Mouse (Mus musculus) macrophage (primary cell): ENCODE results near the gene Syn3. TPM values are rescaled to one million over a fixed set of nuclear protein-coding genes. Genes with fewer than 3 reads are reported as not detected.

ENCODE experiments used
- H3K27ac ChIP-seq: fragments of 350-480 bp; formaldehyde crosslinking; 2 replicates; pipeline ENCODE4 v1.9.0; 2021
- H3K36me3 ChIP-seq: fragments of 350-480 bp; formaldehyde crosslinking; 2 replicates; pipeline ENCODE4 v1.9.0; 2021; ENCODE audit errors: inconsistent target
- H3K4me3 ChIP-seq: fragments of 350-480 bp; formaldehyde crosslinking; 2 replicates; pipeline ENCODE4 v1.9.0; 2021; ENCODE audit errors: inconsistent target
- H3K79me2 ChIP-seq: fragments of 350-480 bp; formaldehyde crosslinking; 2 replicates; pipeline ENCODE4 v1.9.0; 2021; ENCODE audit errors: inconsistent target
- WGBS: methylation state at CpG from one replicate; pipeline ENCODE4 v1.1.7; 2026; ENCODE audit warnings: inconsistent platforms; ENCODE audit not compliant: missing documents; 5-methylcytosine and 5-hydroxymethylcytosine counted together
- polyA plus RNA-seq: library from polyadenylated mRNA; stranded (reverse); fragments of 250-400 nt; gene quantifications from 3 replicates; pipeline ENCODE4 v1.2.4, GENCODE M21; 2018; ENCODE audit warnings: inconsistent platforms

The Syn3 gene
- polyA plus RNA-seq, 1 experiment from 2014 or later = 0.07 TPM

- WGBS = 76% methylated on average over 5 of the region's 6 CpGs
- Histone ChIP-seq H3K27ac (no peak overlapping the region), H3K79me2 (no peaks in the 10 kb centered on the region), H3K36me3 (no peaks in the 10 kb centered on the region), H3K4me3 (no peak overlapping the region)
Measured at GRCm38 (mm10) chr10:86299795-86300194, 198.9 kb downstream of the Syn3 start.

- Histone ChIP-seq H3K79me2 (no peaks in the 10 kb centered on the region), H3K4me3 (no peak overlapping the region), H3K27ac (no peak overlapping the region), H3K36me3 (no peaks in the 10 kb centered on the region)
- WGBS = 95% methylated on average over 6 of the region's 6 CpGs
Measured at GRCm38 (mm10) chr10:86298326-86298725, 200.4 kb downstream of the Syn3 start.

- Histone ChIP-seq H3K79me2 (no peaks in the 10 kb centered on the region), H3K36me3 (no peaks in the 10 kb centered on the region), H3K27ac (no peak overlapping the region), H3K4me3 (no peak overlapping the region)
- 94% methylated on average over 2 of the region's 2 CpGs for WGBS
Measured at GRCm38 (mm10) chr10:86297307-86297706, 201.4 kb downstream of the Syn3 start.

- Histone ChIP-seq H3K4me3 (no peak overlapping the region), H3K27ac (no peak overlapping the region), H3K79me2 (no peaks in the 10 kb centered on the region), H3K36me3 (no peaks in the 10 kb centered on the region)
- WGBS = 3% methylated on average over 14 of the region's 14 CpGs
Measured at GRCm38 (mm10) chr10:86296111-86296510, 202.6 kb downstream of the Syn3 start.

GRCm38 (mm10) chr10:86295454-86296098 is 203.1 kb downstream of the Syn3 start:
- Histone ChIP-seq H3K79me2 (no peaks in the 10 kb centered on the region), H3K36me3 (no peaks in the 10 kb centered on the region), H3K27ac (no peak overlapping the region), H3K4me3 (no peak overlapping the region)
- WGBS = 18% methylated on average over 13 of the region's 13 CpGs

- no peak overlapping the region for H3K4me3 ChIP-seq
- 77% methylated on average over 10 of the region's 10 CpGs for WGBS
- H3K79me2 ChIP-seq = no peaks in the 10 kb centered on the region
- H3K36me3 ChIP-seq = no peaks in the 10 kb centered on the region
- no peak overlapping the region for H3K27ac ChIP-seq
Measured at GRCm38 (mm10) chr10:86294599-86295365, 203.9 kb downstream of the Syn3 start.

GRCm38 (mm10) chr10:86293880-86294279 is 204.8 kb downstream of the Syn3 start:
- H3K36me3 ChIP-seq = no peaks in the 10 kb centered on the region
- H3K79me2 ChIP-seq = no peaks in the 10 kb centered on the region
- H3K4me3 ChIP-seq = no peak overlapping the region
- 87% methylated on average over 1 of the region's 1 CpGs for WGBS
- no peak overlapping the region for H3K27ac ChIP-seq

GRCm38 (mm10) chr10:86290109-86290771 is 208.5 kb downstream of the Syn3 start:
- no peaks in the 10 kb centered on the region for H3K36me3 ChIP-seq
- 81% methylated on average over 8 of the region's 8 CpGs for WGBS
- no peaks in the 10 kb centered on the region for H3K79me2 ChIP-seq
- no peak overlapping the region for H3K4me3 ChIP-seq
- H3K27ac ChIP-seq = no peak overlapping the region

GRCm38 (mm10) chr10:86286508-86286907 is 212.2 kb downstream of the Syn3 start:
- no peak overlapping the region for H3K27ac ChIP-seq
- no peaks in the 10 kb centered on the region for H3K36me3 ChIP-seq
- no peak overlapping the region for H3K4me3 ChIP-seq
- H3K79me2 ChIP-seq = no peaks in the 10 kb centered on the region
- 91% methylated on average over 7 of the region's 7 CpGs for WGBS

GRCm38 (mm10) chr10:86281238-86281637 is 217.5 kb downstream of the Syn3 start:
- no peaks in the 10 kb centered on the region for H3K79me2 ChIP-seq
- 95% methylated on average over 8 of the region's 8 CpGs for WGBS
- H3K27ac ChIP-seq = no peak overlapping the region
- no peaks in the 10 kb centered on the region for H3K36me3 ChIP-seq
- no peak overlapping the region for H3K4me3 ChIP-seq

- Histone ChIP-seq H3K36me3 (no peaks in the 10 kb centered on the region), H3K4me3 (no peak overlapping the region), H3K27ac (no peak overlapping the region), H3K79me2 (no peaks in the 10 kb centered on the region)
- 20% methylated on average over 7 of the region's 7 CpGs for WGBS
Measured at GRCm38 (mm10) chr10:86279579-86280168, 219.0 kb downstream of the Syn3 start.

- no peak overlapping the region for H3K27ac ChIP-seq
- H3K79me2 ChIP-seq = no peaks in the 10 kb centered on the region
- no peak overlapping the region for H3K4me3 ChIP-seq
- 93% methylated on average over 2 of the region's 2 CpGs for WGBS
- H3K36me3 ChIP-seq = no peaks in the 10 kb centered on the region
Measured at GRCm38 (mm10) chr10:86278481-86278880, 220.2 kb downstream of the Syn3 start.

GRCm38 (mm10) chr10:86277327-86277726 is 221.4 kb downstream of the Syn3 start:
- H3K4me3 ChIP-seq = no peak overlapping the region
- WGBS = 2% methylated on average over 5 of the region's 5 CpGs
- no peak overlapping the region for H3K27ac ChIP-seq
- H3K36me3 ChIP-seq = no peaks in the 10 kb centered on the region
- H3K79me2 ChIP-seq = no peaks in the 10 kb centered on the region

GRCm38 (mm10) chr10:86275585-86275984 is 223.1 kb downstream of the Syn3 start:
- H3K27ac ChIP-seq = no peak overlapping the region
- H3K36me3 ChIP-seq = no peaks in the 10 kb centered on the region
- no peaks in the 10 kb centered on the region for H3K79me2 ChIP-seq
- WGBS = 94% methylated on average over 5 of the region's 5 CpGs
- H3K4me3 ChIP-seq = no peak overlapping the region
